In the genomic region with DNA sequence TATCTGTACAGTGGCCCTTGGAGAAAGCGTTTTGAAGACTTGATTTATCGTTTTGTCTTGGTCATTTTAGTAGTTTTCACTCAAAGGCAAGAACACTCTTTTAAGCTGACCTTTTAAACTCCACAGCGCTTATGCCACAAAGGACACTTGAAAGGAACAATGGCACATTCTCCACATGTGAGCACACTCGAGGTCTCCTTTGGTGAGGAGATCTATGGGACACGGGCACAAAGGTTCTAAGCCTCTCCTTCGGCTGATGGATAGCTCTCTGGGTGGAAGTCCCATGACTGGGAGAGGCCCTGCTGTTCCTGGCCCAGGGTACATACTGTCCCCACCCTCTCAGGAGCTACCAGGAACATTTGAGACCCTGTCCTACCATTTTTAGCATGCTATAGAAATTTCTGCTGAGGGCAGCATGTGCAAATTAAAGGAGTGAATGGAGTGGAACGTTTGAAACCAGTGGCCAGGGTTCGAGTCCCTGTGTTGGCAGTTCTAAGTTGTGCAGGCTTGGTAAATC, we compare ENCODE assay signal across 21 mouse cellular contexts. TPM values are rescaled to one million over a fixed set of nuclear protein-coding genes. Genes with fewer than 3 reads are reported as not detected.
DNase-seq lines count a peak whose midpoint lies in the region; ATAC-seq and TF ChIP-seq lines count a peak whose summit lies in the region.
"Had no signal": no experiment of that assay in that cellular context is flagged by ENCODE, and none has a peak within 500 bp of the region (broad histone marks: within the 10 kb centered on the region; RNA-seq: fewer than 3 reads in every experiment).

No protein-coding gene starts in this region.

- no peaks in the 10 kb centered on the region for H3K27me3 ChIP-seq in lung, postnatal 0 days (replicated peaks; ENCODE audit: insufficient read depth, low read length)
- no peaks in the 10 kb centered on the region for H3K27me3 ChIP-seq in midbrain, embryonic 11.5 days (ENCODE audit: control insufficient read depth, insufficient read depth, low read length)
- H3K27me3 ChIP-seq in midbrain, embryonic 13.5 days = no peaks in the 10 kb centered on the region
- H3K27me3 ChIP-seq: Patski had no signal

- no peak overlapping the region for H3K4me3 ChIP-seq in lung, postnatal 0 days (ENCODE audit: low read depth, low read length)
- no peak overlapping the region for H3K4me3 ChIP-seq in lung, adult 2 months (replicated peaks; ENCODE audit: extremely low read depth, low read depth, low read length)
- H3K4me3 ChIP-seq in midbrain, embryonic 11.5 days (ENCODE audit: low read depth, low read length) = no peak overlapping the region
- H3K4me3 ChIP-seq in midbrain, embryonic 13.5 days (replicated peaks) = no peak overlapping the region

- H3K9me3 ChIP-seq in lung, postnatal 0 days (ENCODE audit: low read length) = no peaks in the 10 kb centered on the region
- H3K9me3 ChIP-seq in midbrain, embryonic 11.5 days (ENCODE audit: control insufficient read depth, low read length) = no peaks in the 10 kb centered on the region
- no peaks in the 10 kb centered on the region for H3K9me3 ChIP-seq in midbrain, embryonic 13.5 days
- H3K9me3 ChIP-seq: G1E had no signal

- peaks cover 13% of the 10 kb centered on the region; the same call in 1 of the 2 replicates for H3K4me1 ChIP-seq in lung, postnatal 0 days (ENCODE audit: insufficient read depth, low read depth, low read length)
- H3K4me1 ChIP-seq in lung, adult 2 months (ENCODE audit: control insufficient read depth, insufficient read depth, low read length) = peaks cover 12% of the 10 kb centered on the region
- H3K4me1 ChIP-seq in midbrain, embryonic 11.5 days (ENCODE audit: control insufficient read depth, insufficient read depth, low read length) = no peaks in the 10 kb centered on the region
- no peaks in the 10 kb centered on the region for H3K4me1 ChIP-seq in midbrain, embryonic 13.5 days (replicated peaks)

- WGBS in lung, postnatal 0 days = 58% methylated on average over 8 of the region's 8 CpGs
- WGBS in lung, adult 2 months = 74% methylated on average over 8 of the region's 8 CpGs
- WGBS in midbrain, embryonic 11.5 days = 73% methylated on average over 8 of the region's 8 CpGs
- WGBS in midbrain, embryonic 13.5 days = 64% methylated on average over 8 of the region's 8 CpGs

- H3K27ac ChIP-seq in lung, postnatal 0 days (ENCODE audit: low read length) = peak overlapping the region; percentile 54; the same call in 1 of the 2 replicates
- no peak overlapping the region for H3K27ac ChIP-seq in midbrain, embryonic 11.5 days (ENCODE audit: low read depth, low read length)
- H3K27ac ChIP-seq in midbrain, embryonic 13.5 days = no peak overlapping the region

- no peak overlapping the region for H3K9ac ChIP-seq in lung, postnatal 0 days (replicated peaks; ENCODE audit: low read depth)
- no peak overlapping the region for H3K9ac ChIP-seq in midbrain, embryonic 11.5 days (ENCODE audit: low read length)
- H3K9ac ChIP-seq in midbrain, embryonic 13.5 days (replicated peaks) = no peak overlapping the region

- TF ChIP-seq POLR2A in lung, adult 2 months (IDR thresholded peaks at IDR 0.05; ENCODE audit: borderline replicate concordance, extremely low read depth, low read depth, low read length) = no peak

- H3K4me2 ChIP-seq in lung, postnatal 0 days (replicated peaks; ENCODE audit: low read depth, low read length) = no peak overlapping the region
- no peak overlapping the region for H3K4me2 ChIP-seq in midbrain, embryonic 11.5 days
- no peak overlapping the region for H3K4me2 ChIP-seq in midbrain, embryonic 13.5 days (replicated peaks)

- TF ChIP-seq EP300 in lung, postnatal 0 days (IDR thresholded peaks at IDR 0.05) = peak; percentile 97

- DNase-seq in lung, adult 18-20 months = peak; percentile 29 to 46
- no peak for DNase-seq in lung, postnatal 4 days
- DNase-seq in lung, postnatal 0 days (ENCODE audit: low spot score) = peak; percentile 69
- no peak for DNase-seq in lung, adult 2 months
- peak; percentile 52 for DNase-seq in lung, postnatal 36 days
- no peak for DNase-seq in lung, postnatal 14 days
- DNase-seq in midbrain, embryonic 11.5 days (ENCODE audit: low spot score, missing footprints) = peak; percentile 53
- DNase-seq: adrenal gland, adult 2 months; adrenal gland, adult 8-10 months; adrenal gland, postnatal 10 days; adrenal gland, postnatal 14 days; adrenal gland, postnatal 25 days; adrenal gland, postnatal 36 days; B cell, adult 2 months; cerebellum, adult 11 months; cerebellum, adult 11-12 months had no signal

- no peaks in the 10 kb centered on the region for H3K36me3 ChIP-seq in lung, postnatal 0 days (ENCODE audit: insufficient read depth, low read length)
- H3K36me3 ChIP-seq in midbrain, embryonic 11.5 days (ENCODE audit: control insufficient read depth, insufficient read depth, low read length) = no peaks in the 10 kb centered on the region
- peaks cover 6% of the 10 kb centered on the region; the same call in 1 of the 2 replicates for H3K36me3 ChIP-seq in midbrain, embryonic 13.5 days
- H3K36me3 ChIP-seq: G1E had no signal

- ATAC-seq in lung, postnatal 0 days = peak; percentile 44
- no peak for ATAC-seq in midbrain, embryonic 11.5 days (ENCODE audit: low FRiP score)
- ATAC-seq in midbrain, embryonic 13.5 days = no peak
- ATAC-seq: activated CD4-positive, CD25-positive, alpha-beta regulatory T cell, adult 4 months; CD4-positive, CD25-positive, alpha-beta regulatory T cell, adult 4 months; Patski had no signal

- no peak for TF ChIP-seq CTCF in lung, postnatal 0 days (IDR thresholded peaks at IDR 0.05)
- TF ChIP-seq CTCF in lung, adult 2 months (IDR thresholded peaks at IDR 0.05; ENCODE audit: insufficient read depth, low read length) = no peak

RNA-seq across cellular contexts. Expression of gene Mindy4, which starts 49.6 kb away (rescaled TPM):
- 14.4 and 15.5 TPM in 2 replicates for polyA plus RNA-seq in lung, postnatal 0 days (2015; fragmentation: Nextera tagmentation; extraction: Ambion mirVana)
- polyA plus RNA-seq in lung, adult 2 months (2012; rRNA removed) = 18.8 and 35.7 TPM in 2 replicates
- 20.0 and 24.2 TPM in 2 replicates for polyA plus RNA-seq in midbrain, embryonic 11.5 days (2014; fragmentation: Nextera tagmentation; extraction: Ambion mirVana)
- 11.0 and 11.6 TPM in 2 replicates for polyA plus RNA-seq in midbrain, embryonic 13.5 days (2015; fragmentation: Nextera tagmentation; extraction: Ambion mirVana)
- polyA plus RNA-seq: G1E had no signal

Comparison
In these comparisons a context has a peak if more than half of its experiments do, and no peak if none do; other contexts are left out.
1. DNase-seq: peak in lung, adult 18-20 months (2 of 2), lung, postnatal 0 days (single experiment), lung, postnatal 36 days (single experiment) and midbrain, embryonic 11.5 days (single experiment); none in lung, postnatal 4 days (0 of 2), lung, adult 2 months (single experiment) and lung, postnatal 14 days (single experiment).